Mouse (Mus musculus) frontal cortex, postnatal 14 days (tissue): ENCODE measurements around the gene Mroh3.

Source experiments
- DNase-seq, 2 experiments: peaks; one replicate each; pipeline ENCODE4 v3.0.0; 2022; ENCODE audit warnings: low spot score in 2 of 2

The Mroh3 gene

GRCm38 (mm10) chr1:136212803-136213202, at the start of gene Mroh3:
Mroh3 (minus strand) TSS chr1:136212828.
- DNase-seq, result no peak

GRCm38 (mm10) chr1:136260635-136261238, 48.1 kb upstream of the Mroh3 start, which contains the start of gene Gpr25:
Gpr25 (minus strand) TSS chr1:136260873.
- DNase-seq, result no peak

GRCm38 (mm10) chr1:136259893-136260634, 47.4 kb upstream of the Mroh3 start:
- peak; percentile 28 to 53 for DNase-seq

GRCm38 (mm10) chr1:136259543-136259892, 46.9 kb upstream of the Mroh3 start:
- DNase-seq, result no peak

- no peak for DNase-seq
Measured at GRCm38 (mm10) chr1:136258495-136258894, 45.9 kb upstream of the Mroh3 start.

- no peak for DNase-seq
Measured at GRCm38 (mm10) chr1:136255657-136256056, 43.0 kb upstream of the Mroh3 start.

GRCm38 (mm10) chr1:136255174-136255573, 42.5 kb upstream of the Mroh3 start:
- DNase-seq, result no peak

- no peak for DNase-seq
Measured at GRCm38 (mm10) chr1:136254503-136255065, 42.0 kb upstream of the Mroh3 start.

- no peak for DNase-seq
Measured at GRCm38 (mm10) chr1:136253472-136253871, 40.8 kb upstream of the Mroh3 start.

- DNase-seq, result no peak
Measured at GRCm38 (mm10) chr1:136249662-136250061, 37.0 kb upstream of the Mroh3 start.

- DNase-seq, result no peak
Measured at GRCm38 (mm10) chr1:136247393-136247792, 34.8 kb upstream of the Mroh3 start.

GRCm38 (mm10) chr1:136244469-136244868, 31.8 kb upstream of the Mroh3 start:
- DNase-seq, result no peak

- no peak for DNase-seq
Measured at GRCm38 (mm10) chr1:136241801-136242200, 29.2 kb upstream of the Mroh3 start.

GRCm38 (mm10) chr1:136238495-136238894, 25.9 kb upstream of the Mroh3 start:
- no peak for DNase-seq

- no peak for DNase-seq
Measured at GRCm38 (mm10) chr1:136234595-136235092, 22.0 kb upstream of the Mroh3 start.

- peak in 1 of 2 experiments; percentile 31 for DNase-seq
Measured at GRCm38 (mm10) chr1:136233892-136234594, 21.4 kb upstream of the Mroh3 start, which contains the start of gene Inava. Inava (minus strand) TSS chr1:136234264.

- DNase-seq, result no peak
Measured at GRCm38 (mm10) chr1:136232986-136233790, 20.6 kb upstream of the Mroh3 start.

GRCm38 (mm10) chr1:136232285-136232926, 19.8 kb upstream of the Mroh3 start:
- no peak for DNase-seq

GRCm38 (mm10) chr1:136231596-136231995, 19.0 kb upstream of the Mroh3 start:
- no peak for DNase-seq

- DNase-seq, result no peak
Measured at GRCm38 (mm10) chr1:136230201-136230600, 17.6 kb upstream of the Mroh3 start.

- DNase-seq, result no peak
Measured at GRCm38 (mm10) chr1:136229040-136229373, 16.4 kb upstream of the Mroh3 start.
